Mouse (Mus musculus): Measurements from ENCODE around the gene Lamtor2.
A peak's percentile ranks its signal among the peaks of the same experiment; 100 is the strongest.
"Not testable (repeated sequence)": the region's sequence is repeated elsewhere in the genome, so short reads cannot be mapped to it uniquely, and the experiment has no call there.

The Lamtor2 gene

DNA sequence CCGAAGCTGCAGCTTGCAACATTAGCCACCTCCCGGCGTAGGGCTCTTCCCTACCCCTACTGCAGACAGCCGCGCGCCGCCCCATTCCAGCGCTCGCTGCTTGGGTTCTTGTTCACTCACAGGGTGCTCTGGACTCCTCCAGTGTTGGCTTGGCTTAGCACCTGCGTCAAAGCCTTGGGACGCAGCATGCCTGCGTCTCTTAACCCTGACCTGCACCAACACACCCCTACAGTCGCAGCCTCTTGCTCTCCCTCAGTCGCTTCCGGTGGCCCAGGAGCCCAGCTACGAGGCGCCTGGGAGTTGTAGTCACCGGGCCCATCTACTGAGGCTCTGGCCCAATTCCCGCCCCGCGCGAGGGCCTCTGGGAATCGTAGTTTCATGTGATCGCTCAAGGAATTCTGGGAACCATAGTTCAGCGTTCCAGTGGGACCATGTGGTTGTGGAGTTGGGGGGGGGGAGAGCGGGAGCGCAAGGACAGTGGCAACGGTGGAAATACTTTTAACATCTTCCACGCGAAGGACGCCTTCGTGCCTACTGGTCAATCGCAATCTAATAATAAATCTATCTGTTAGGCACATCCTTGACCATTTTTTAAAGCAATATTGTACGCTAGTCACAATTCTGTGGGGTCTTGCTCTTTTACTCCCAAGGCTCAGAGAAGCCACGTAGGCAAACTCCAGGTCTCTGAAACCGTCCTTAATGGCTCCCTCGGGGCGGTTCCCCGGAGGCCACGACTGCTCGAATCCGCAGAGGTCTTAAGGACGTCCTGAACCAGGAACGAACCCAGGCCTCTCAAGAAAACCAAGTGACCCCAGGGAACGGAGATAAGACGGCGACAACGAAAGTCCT lies at the start of gene Lamtor2:
Lamtor2 (minus strand) TSS at position 399 of the 849 bp plus-strand sequence.
- peak; percentile 98 for DNase-seq (ENCODE audit: low spot score in 2 of 2)

- no peak for DNase-seq (ENCODE audit: low spot score in 2 of 2)
These were observed 49.6 kb upstream of the Lamtor2 start for GRCm38 (mm10) chr3:88602466-88602865.

DNA sequence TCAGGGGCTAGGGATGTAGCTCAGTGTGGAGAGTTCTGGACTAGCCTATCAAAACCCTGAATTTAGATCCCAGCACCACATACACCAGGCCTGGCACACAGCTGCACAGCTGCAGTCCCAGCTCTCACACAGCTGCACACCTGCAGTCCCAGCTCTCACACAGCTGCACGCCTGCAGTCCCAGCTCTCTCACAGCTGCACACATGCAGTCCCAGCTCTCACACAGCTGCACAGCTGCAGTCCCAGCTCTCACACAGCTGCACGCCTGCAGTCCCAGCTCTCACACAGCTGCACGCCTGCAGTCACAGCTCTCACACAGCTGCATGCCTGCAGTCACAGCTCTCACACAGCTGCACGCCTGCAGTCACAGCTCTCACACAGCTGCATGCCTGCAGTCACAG lies 43.7 kb upstream of the Lamtor2 start:
- DNase-seq (ENCODE audit: low spot score in 2 of 2), result not testable (repeated sequence)

- no peak for DNase-seq (ENCODE audit: low spot score in 2 of 2)
These were observed 41.2 kb upstream of the Lamtor2 start for GRCm38 (mm10) chr3:88593893-88594580.

GRCm38 (mm10) chr3:88592942-88593576 lies 40.2 kb upstream of the Lamtor2 start:
- DNase-seq (ENCODE audit: low spot score in 2 of 2), result no peak

GRCm38 (mm10) chr3:88591950-88592731 lies 39.3 kb upstream of the Lamtor2 start:
- no peak for DNase-seq (ENCODE audit: low spot score in 2 of 2)

DNA sequence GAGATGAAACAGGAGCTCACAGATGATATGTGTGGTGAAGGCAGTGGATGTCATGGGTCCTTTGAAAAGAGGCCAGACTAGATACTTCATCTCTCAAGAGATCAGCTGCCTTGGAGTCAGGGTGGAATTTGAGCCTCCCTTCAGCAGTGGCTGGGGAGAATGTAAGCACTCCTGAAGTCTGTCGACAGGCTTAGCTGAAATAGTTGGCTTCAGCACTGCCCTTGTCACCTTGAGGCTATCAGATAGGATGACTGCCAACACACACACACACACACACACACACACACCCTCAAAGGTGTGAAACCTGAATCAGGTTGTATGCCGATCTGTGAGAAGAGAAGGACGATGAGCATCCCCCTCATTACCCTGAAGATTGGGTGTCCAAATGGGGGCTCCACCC lies 38.2 kb upstream of the Lamtor2 start:
- no peak for DNase-seq (ENCODE audit: low spot score in 2 of 2)

DNA sequence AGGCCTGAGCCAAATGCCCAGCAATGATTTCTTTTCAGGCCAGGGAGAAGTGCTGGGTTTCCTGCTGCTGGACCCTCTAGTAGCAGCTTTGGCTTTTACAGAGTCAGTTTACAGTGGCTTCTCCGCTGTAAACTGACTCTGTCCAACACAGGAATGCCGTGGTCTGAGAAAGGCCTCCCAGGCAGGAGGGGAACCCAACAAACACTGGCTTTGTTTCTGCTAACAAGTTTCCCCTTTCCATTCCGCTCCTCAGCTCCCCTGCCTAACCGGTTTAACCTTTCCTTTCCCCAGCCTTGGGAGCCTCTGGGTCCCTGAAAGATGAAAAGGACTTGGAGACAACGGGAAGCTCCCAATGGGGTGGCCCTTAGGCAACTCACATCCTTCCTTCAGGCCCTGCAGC lies 37.4 kb upstream of the Lamtor2 start:
- DNase-seq (ENCODE audit: low spot score in 2 of 2), result no peak

- no peak for DNase-seq (ENCODE audit: low spot score in 2 of 2)
These were observed 33.8 kb upstream of the Lamtor2 start for GRCm38 (mm10) chr3:88586640-88587039.

- DNase-seq (ENCODE audit: low spot score in 2 of 2), result no peak
These were observed 32.9 kb upstream of the Lamtor2 start for GRCm38 (mm10) chr3:88585769-88586168.

DNA sequence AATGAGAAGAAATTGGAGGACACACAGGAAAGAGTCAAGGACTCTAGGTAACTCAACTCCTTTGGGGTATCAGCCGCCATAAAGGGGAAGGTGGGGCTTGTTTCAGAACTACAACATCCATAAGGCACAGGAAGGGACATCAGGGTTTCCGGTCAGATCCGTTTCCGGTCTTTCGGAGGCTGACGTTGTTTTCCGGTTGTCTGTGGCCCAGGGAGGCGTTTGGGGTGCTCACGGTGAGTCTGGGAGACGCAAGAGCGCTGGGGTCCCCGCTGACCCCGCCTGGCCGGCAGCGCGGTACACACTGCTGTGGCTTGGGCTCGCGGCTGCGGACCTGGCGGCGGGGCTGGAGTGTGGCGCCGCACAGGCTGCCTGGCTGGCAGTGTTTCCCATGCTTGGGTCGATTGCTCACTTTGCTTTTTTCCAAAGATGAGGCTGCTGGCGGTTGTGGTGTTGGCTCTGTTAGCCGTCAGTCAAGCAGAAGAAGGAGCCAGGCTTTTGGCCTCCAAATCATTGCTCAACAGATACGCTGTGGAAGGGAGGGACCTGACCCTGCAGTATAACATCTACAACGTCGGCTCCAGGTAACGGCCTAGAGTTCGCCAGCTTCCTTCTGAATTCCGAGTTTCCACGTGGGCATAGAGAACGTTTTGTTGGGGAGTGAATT lies 26.7 kb upstream of the Lamtor2 start:
- peak; percentile 73 to 80 for DNase-seq (ENCODE audit: low spot score in 2 of 2)

DNA sequence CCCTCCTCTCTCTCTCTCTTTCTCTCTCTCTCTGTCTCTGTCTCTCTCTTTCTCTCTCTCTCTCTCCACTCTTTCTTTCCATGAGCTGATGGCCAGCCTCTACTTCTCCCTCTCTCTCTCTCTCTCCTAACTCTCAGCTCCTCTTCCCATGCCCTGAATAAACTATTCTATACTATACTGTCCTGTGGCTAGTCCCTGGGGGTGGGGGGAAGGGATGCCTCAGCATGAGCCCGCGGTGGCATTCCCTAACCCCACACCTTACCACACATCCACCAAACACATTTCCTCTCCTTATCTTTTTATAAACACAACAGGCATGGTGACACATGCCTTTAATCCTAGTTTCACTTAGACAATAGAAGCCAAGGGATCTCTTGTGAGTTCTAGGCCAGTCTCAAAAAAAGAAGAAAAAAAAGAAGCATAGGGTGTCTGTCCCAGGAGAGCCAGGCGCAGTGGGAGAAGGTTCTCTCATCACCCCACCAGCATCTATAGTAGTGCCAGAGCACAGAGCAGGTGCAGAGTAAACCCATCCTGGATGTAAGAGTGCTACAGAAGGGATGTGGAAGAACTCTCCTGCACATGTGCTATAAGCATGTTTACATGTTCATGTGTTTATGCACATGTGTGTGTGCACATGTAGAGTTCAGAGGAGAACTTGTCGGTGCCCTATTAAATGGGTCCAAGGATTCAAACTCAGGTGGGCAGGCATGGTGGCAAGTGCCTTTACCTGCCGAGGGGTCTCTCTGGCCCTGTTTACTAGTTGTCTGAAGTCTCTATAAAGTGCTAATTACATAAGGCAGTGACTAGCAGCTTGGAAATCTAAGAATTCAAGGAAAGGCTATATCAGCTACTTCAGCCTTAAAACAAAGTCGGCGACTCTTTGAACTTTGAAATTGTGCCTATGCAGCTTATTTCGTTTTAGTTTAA lies 25.9 kb upstream of the Lamtor2 start:
- DNase-seq (ENCODE audit: low spot score in 2 of 2), result no peak

- not testable (repeated sequence) for DNase-seq (ENCODE audit: low spot score in 2 of 2)
These were observed 25.0 kb upstream of the Lamtor2 start for GRCm38 (mm10) chr3:88577846-88578245.

- no peak for DNase-seq (ENCODE audit: low spot score in 2 of 2)
These were observed 22.7 kb upstream of the Lamtor2 start, which contains the start of gene Ssr2 for GRCm38 (mm10) chr3:88575540-88575939. Gene Ssr2, plus strand, starts transcription at chr3:88575876.

GRCm38 (mm10) chr3:88573810-88574209 lies 20.9 kb upstream of the Lamtor2 start:
- DNase-seq (ENCODE audit: low spot score in 2 of 2), result no peak

GRCm38 (mm10) chr3:88572835-88573234 lies 20.0 kb upstream of the Lamtor2 start:
- no peak for DNase-seq (ENCODE audit: low spot score in 2 of 2)

GRCm38 (mm10) chr3:88571856-88572255 lies 19.0 kb upstream of the Lamtor2 start:
- DNase-seq (ENCODE audit: low spot score in 2 of 2), result no peak

GRCm38 (mm10) chr3:88570341-88570740 lies 17.5 kb upstream of the Lamtor2 start:
- DNase-seq (ENCODE audit: low spot score in 2 of 2), result no peak

- no peak for DNase-seq (ENCODE audit: low spot score in 2 of 2)
These were observed 16.8 kb upstream of the Lamtor2 start for GRCm38 (mm10) chr3:88569694-88570093.

GRCm38 (mm10) chr3:88569093-88569492 lies 16.2 kb upstream of the Lamtor2 start:
- DNase-seq (ENCODE audit: low spot score in 2 of 2), result no peak
